Mouse (Mus musculus) kidney, postnatal 4 days (tissue): ENCODE measurements around the gene Zbtb17.

Source experiments
- DNase-seq, 2 experiments: peaks; one replicate each; pipeline ENCODE4 v3.0.0; 2021; ENCODE audit warnings: mixed read lengths in 2 of 2

Zbtb17 gene

DNA sequence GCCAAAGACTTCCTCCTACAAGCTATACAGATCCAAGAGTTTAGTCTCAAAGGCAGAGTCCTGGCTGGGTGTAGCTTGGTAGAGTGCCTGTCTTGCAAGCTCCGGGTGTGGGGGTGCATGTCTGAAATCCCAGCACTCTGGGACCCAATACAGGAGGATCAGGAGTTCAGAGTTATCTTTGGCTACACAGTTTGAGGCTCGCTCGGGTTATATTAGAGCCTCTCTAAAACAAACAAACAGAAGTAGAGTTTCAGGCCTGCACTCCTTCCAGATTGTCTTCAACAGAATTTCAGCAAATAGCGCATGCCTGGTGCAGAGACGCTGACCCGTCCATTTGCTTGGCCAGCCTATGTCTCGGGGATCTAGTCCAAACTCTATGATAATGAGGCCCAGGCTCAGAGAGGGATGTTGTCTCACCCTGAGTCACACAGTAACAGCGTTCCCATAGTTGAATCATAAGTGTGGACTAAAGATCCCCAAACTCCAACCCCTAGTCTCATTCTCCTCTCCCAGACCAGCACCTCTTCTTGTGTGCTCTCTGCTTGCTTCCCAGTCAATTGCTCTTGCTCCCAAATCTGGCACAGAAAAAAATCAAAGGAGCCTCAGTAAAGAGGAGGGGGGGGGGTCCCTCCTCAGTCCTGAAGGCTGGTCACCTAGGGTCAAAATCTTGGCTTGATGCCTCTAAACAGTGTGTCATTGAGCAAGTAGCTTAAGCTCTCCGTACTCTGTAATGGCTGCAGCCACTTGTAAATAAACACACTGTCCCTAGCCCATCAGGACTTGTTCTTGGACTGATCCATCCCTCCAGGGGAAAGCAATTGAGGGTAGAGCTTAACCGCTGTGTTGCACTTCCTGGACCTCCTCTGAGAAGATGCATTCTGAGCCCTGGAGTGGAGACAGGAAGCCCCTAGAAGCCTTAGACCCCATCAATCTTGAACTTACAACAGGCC is 17.4 kb upstream of the Zbtb17 start:
- DNase-seq, result no peak

DNA sequence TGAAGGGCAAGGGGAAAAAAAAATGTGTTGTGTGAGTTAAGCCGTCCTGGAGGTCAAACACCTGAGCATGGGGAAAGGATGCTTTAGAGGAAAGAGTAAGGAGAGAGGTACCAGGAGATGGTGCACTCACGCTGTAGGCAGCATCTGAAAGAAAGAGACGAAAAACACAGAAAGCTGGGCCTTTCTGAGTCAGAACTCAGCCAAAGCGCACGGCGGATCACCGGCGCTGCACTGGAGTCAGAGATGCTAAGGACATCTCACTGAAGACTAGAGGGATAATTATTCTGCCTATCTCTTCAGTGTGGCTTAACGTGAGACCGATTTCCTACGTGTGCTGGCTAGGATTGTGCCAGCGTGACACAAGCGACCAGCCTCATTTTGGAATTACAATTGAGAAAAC is 16.5 kb upstream of the Zbtb17 start:
- no peak for DNase-seq

DNA sequence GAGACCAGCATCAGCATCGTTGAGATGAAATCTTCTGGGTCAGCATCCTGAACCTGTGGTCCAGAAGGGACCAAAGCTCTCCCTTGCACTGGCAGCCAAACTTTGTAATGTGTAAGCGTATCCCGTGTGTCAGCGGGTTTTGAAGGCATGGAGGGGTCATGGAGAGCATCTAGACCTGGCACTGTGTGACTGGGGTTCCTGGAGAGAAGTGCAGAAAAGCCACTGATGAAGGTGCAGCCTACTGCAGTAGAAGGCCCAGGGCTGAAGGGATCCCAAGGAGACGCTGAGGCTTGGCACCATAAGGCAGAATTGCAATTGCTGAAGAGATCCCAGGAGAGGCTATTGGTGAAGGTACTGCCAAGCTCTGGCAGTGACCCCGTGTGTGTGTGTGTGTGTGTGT is 15.1 kb upstream of the Zbtb17 start:
- DNase-seq, result no peak

DNA sequence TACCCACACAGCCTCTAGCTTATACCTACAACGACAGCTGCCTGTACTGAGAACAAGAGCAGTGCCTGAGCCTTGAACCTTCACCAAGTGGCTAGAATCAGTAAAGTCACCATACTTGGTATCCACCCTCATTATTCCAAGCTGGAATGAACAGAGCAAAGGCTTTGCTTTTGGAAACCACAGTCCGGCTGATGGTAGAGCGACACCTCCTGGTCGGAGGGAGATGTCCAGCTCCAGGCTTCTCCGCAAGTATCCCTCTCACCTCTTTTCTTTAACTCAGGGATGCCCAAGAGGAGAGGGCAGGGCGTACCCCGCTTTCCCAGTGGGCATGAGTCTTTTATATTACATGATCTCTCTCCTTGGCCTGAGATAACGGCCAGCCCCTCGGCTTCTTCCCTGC is 14.6 kb upstream of the Zbtb17 start:
- peak; percentile 72 to 80 for DNase-seq

DNA sequence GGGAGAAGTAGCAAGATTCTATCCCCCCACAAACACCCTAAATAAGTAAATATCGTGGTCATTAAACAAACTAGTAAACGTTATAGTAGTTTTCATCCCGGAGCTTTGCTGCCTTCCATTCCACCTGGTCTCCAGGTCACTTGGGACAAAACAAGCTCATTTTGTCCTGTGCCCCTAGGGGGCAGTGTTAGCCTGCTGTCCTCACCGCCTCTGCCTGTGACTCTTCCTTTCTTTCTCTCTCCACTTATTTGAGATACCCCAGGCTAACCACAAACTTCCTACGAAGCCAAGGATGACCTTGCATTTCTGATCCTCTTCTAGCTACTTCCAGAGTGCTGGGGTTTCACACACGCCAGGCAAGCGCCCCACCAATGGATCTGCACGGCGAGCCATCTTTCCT is 13.5 kb upstream of the Zbtb17 start:
- peak; percentile 78 to 84 for DNase-seq

DNA sequence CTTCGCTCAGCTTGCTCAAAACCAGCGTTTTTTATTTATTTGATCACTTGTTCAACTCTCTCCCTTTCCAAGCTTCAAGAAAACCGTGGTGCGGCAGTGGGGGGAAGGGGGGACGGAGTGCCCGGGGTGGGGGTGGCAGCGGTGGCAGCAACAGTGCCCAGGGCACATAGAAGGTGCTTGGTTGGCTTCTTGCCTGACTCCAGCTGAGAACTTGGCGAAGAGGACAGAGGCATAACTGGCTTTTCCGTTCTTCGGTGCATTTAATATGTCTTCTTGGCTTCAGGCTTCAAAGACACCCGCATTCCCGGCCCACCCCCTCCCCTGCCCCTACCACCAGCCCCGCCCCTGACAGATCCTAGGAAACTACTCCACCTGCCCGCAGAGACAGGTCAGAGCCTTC is 11.8 kb upstream of the Zbtb17 start:
- no peak for DNase-seq

DNA sequence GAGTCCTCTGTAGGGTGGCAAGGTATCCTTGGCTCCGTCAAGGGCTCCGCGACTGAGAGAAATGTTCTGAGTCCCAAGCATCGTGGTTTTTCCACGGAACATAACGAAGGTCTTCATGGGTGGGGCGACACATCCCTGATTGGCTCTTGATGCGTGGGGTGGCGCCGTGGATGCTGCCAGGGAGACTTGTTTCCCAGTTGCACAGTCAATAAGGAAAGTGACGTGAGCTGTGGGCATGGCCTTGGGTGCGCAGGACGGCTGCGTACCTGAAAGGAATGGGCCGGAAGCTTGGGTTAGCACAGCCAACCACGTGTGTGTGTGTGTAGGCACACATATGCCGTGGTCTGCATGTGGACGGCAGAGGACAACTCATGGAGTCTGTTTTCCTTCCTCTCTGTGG is 11.3 kb upstream of the Zbtb17 start:
- DNase-seq, result no peak

DNA sequence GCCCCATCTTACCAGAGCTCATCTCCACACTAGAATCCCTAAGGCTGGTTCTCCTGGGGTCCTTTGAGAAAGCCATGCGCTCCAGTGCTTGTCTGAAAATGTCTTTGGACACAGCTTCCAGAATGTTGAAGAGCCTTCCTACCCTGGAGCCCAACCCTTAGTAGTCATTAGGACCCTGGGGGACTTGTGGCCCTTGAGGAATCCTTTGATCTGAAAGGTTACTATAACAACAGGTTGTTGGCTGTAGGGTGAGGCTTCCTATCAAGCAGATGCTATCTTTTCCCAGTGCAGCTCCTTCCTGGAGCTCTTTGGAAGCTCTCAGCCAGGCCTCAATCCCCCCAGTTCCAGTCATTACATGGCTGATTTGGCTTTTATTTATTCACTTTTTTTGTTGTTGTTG is 8.5 kb upstream of the Zbtb17 start, which contains the start of gene Srarp:
Srarp (minus strand) TSS at position 132 of the 400 bp plus-strand sequence.
- DNase-seq, result no peak

DNA sequence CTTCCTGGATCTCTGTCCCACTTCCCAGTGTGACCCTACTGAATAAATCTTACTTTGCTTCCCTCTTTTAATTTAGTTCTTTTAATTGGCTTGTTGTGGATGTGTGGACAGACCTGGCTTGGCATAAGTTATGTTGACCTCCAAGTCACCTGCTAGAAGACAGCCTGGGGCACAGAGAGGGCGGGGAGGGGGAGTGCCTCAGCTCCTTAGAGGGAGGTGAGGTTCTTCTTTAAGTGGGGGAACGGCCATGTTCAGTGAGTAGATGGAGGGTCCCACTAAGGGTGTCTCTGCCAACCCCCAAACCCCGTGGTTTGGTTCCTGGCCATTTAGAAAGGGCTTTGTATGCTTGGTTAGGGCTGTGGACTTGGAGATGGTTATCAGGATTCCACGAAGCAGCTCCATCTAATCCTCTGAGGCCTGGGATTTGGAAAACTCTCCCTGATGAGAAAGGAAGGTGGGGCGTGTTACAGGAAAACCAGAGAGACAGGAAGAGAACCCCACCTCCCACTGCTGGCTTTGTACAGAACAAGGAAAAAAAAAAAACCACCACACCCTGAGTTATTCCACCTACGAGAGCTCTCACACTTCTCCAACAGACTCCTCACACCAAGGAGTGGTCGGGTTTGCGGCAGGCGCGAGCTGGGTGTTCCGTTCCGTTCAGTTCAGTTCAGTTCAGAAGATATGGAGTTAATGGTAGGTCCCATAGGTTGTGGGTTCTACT is 5.2 kb upstream of the Zbtb17 start:
- peak in 1 of 2 experiments; percentile 56 for DNase-seq

DNA sequence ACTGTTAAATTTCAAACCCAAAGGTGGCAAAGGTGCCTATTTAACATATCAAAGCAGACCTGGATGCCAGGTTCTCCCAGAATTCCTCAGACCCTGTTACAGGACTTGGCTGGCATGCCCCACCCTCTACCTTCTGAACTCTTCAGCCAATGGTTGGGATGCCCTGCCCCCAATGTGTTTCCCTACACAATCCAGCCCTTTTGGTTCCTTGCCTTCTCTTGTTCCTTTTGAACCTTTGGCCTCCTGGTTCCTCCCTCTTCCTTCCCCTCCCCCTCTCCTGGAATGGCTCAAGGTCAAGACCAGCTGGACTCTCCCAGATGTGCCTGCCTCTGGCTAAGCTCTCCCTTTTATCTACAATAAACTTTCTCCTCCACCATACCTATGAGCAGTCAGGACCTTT is 3.6 kb upstream of the Zbtb17 start:
- DNase-seq, result peak in 1 of 2 experiments; percentile 59

DNA sequence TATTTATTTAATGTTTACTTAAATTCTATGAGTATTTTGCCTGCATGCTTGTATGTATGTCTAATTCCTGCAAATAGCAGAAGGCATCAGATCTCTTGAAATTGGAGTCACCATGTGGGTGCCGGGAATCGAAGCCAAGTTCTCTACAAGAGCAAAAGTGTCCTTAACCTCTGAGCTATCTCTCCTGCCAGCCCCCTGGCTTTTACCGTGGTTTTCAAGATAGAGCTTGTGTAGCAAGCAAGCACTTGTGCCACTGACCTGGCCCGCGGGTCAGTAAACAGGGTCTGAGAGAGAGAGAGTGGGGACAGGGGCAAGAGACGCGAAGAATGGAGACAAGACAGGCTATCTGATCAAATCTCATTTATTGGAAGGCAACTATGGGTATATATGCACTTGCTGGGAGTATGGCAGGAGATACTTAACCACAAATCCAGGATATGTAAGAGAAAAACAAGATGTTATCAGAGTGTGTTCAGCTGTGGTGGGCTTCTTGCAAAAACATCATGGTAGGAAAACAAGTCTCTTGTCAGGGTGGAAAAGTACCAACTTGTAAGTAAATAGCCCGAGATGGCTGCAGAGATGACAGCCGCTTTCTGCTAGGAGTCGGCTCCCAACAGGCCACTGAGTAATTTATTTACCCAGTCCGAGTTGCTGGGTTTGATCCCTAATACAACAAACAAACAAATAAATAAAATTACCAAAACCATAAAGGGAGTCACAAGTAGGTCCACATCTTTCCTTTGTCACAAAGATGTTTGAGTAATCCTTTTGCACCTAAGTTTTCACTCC is 619 bp upstream of the Zbtb17 start:
- no peak for DNase-seq

DNA sequence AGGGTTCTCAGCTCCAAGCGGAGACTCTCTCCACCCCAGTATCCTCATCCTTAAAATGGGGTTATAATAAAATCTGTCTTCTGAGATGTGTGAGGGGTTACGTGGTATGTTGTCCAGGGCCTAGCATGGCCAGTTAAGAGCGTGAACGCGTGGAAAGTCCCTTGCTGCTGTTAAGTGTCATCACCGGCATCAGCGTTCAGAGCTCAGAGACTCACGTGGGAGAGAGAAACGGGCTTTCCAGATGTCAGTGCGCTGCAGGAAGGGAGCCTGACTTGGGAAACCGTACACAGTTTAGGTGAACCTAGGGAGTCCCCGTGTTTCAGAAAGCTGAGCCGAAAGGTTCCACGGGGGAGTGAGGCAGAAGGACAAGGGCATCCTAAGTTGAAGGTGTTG is 870 bp downstream of the Zbtb17 start:
- no peak for DNase-seq

DNA sequence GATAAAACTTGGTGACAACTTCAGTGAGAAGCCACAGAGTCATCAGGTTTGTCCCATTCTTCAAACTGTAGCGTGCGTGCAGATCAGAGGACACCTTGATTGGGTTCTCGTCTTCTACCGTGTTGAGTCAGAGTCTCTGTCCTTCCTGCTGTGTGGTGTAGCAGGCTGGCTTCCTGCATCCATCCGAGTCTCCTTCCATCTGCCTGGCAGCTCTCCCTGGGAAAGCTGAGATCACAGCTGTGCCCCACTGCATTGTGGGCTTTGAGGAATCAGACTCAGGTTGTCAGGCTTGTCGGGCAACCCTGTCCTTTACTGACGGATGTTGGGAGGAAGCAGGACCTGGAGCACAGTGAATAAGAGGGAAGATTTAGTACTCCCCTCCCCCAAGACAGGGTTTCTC is 1.8 kb downstream of the Zbtb17 start:
- no peak for DNase-seq

DNA sequence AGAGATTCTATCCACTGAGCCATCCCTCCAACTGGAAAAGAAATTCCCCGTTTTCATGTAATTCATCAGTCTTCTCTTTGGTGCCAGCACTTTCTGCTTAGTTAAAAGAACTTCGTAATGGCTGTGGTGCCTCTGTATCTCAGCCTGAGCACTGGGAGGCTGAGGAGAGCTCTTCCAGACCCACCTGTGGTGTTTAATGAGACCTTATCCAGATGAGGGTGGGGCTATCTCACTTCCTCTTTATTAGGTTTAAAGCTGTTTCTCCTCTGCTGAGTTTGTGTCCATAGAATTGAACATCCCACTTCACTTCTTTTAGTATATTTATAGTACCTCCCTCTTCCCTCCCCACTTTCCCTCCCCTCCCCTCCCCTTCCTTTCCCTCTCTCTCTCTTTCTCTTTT is 6.8 kb downstream of the Zbtb17 start:
- DNase-seq, result no peak

DNA sequence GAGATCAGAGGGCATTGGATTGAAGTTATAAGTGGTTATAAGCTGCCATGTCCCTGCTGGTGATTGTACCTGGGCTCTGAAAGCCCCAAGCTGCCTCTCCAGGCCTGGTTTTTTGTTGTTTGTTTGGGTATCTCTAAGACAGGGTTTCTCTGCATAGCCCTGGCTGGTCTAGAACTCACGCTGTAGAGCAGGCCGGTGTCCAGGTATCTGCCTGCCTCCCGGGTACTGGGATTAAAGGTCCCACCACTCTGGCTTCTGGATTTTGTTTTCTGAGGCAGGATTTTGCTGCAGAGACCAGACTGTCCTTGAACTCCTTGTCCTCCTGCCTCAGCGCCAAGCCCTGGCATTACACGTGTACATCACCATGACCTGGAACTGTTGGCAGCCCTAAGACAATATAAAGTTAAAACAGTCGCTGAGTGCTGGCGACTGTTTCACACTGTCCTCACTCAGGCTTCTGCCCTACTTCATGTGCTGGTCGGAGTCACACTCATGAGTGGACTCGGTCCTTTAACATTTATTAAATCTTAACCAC is 7.5 kb downstream of the Zbtb17 start:
- no peak for DNase-seq

DNA sequence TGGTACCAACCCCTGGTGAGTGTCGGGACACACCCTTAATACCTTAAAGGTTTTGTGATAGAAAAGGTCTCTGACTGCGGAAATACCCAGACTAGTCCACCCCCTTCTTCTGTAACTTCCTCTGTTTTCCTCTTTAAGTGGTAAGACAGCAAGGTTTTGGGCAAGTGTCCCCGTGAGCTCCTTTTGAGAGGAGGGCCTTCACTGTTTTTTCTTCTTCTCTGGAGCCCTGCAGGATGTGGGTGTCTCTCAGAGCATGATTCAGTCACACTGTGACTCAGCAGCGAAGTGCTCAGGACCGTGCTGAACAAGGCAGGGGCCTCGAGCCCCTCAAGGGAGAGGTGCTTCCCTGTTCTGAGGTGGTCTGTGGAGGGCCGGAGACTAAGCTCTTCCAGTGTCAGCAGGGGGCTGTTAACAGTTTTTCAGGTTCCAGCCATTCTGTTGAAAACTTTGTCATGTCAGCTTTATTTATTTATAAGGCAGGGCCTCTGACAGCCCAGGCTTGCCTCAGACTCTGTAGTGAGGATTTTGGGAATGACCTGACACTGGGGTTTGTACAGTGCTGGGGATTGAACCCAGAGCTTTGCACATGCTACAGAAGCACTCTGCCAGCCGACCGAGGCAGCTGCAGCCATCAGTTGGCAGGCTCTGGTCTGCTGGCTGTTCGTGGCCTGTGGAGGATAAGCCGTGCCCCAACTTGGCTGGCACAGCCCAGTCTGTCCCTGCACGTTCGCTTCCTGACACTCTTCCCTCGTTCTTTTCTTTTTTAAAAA is 10.3 kb downstream of the Zbtb17 start:
- no peak for DNase-seq

DNA sequence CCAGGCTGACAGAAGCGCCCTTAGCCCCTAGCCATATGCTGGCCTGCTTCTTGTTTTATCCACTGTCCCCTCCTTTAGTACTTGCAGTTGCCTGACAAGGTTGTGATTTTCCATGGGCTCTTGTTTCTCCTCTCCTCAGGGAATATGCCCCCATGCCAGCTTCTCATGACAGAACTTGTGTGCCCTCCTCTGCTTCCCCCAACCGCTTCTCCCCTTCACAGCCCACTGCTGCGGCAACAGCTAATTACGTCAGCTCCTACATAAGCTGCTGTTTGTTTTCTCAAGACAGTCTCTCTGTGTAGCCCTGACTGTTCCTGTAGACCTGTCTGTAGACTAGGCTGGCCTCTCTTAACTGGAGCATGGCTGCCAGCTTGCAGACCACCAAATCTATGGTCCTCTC is 11.1 kb downstream of the Zbtb17 start:
- no peak for DNase-seq

DNA sequence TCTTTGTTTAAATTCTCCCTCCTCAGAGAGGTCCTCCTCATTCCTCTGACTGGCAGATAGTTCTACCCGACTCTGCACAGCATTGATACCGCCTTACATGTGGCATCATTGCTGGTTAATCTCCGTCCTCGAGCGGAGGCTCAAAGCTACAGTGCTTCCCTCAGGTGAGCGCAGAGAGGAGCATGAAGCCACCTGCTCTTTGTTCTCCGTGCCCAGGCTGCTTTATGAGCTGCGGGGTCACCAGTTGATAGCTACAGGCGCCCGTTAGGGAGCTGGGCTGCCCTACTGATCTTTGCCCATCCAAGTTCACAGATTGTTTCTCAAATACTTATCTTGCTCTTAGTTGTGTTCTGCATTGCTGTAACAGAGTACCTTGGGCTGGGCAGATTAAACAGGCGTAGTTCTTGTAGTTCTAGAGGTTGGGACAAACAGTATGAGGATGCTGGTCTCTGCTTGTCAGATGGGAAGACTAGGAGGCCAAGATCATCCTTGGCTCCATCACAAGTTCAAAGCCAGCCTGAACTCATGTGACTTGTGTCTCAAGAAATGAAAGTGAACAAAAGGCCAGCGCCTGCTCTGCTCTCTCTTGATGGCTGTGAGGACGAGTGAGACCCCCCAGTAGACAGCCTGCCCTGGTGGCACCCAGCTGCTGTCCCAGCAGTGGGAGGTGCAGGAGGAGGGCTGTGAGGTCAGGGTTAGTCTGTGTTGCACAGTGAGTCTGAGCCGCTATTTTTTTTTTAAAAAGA is 11.9 kb downstream of the Zbtb17 start:
- DNase-seq, result no peak

DNA sequence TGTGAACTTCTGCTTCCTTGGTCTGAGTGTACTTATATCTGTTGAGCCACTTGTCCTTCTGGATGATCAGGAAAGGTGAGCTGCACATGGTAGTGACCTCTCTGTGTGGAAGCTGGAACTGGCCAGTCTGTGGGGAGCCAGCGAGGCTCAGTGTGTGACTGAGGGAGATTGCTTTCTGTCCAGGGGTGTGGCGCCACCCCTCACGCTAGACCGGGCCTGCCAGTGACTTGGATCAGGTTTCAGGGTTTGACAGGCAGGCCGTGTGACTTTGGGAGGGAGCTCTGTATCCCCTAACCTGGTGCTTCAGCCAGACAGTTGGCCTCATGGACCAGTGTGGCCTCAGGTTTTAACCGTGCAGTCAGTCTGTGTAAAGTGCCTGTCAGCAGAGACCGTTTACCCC is 13.8 kb downstream of the Zbtb17 start:
- DNase-seq, result peak in 1 of 2 experiments; percentile 65

DNA sequence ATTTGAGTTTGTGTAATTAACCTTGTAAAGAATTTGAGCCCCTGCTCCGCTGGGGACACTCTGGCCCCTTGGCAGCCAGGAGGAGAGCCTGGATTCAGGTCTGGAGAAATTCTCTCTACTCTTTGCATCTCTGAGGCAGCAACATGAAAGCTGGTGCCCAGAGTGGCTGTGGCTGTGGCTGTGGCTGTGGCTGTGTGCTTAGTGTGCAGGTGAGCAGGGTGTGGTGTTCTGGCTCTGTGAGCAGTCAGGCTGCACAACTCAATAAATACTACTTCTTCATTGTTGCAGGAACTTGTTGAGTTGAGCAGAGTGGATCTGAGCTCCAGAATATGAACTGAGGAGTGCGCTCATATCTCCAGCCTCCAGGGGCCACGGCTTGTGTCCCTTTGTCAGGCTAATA is 14.4 kb downstream of the Zbtb17 start:
- DNase-seq, result no peak

DNA sequence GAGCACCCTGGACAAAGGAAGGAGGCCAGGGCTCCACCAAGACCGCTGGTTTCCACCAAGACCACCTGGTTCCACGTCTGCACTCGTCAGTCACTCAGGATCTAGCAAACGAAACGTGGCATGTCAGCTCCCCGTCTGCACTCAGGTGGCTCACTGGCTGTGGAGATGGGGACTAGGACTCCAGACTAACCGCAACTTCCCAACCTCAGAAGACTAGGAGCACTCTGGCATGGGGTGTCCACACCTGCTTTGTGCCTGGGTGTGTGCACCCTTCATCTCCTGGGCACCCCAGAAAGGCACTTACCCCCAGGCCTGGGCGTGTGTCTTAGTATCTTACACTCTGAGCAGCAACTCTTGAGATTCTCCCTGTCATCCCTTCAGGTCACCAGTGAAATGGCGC is 15.3 kb downstream of the Zbtb17 start:
- DNase-seq, result no peak
